Mouse (Mus musculus) kidney, adult 9 months (tissue): ENCODE data around the gene Scd1.

Experiments used
- DNase-seq: peaks from one replicate; pipeline ENCODE4 v3.0.0; 2022

Gene Scd1

GRCm38 (mm10) chr19:44407341-44408222 is at the start of gene Scd1:
TSS of gene Scd1 (minus strand) at chr19:44407879.
- DNase-seq: peak; percentile 66

GRCm38 (mm10) chr19:44455356-44455755 is 47.7 kb upstream of the Scd1 start:
- DNase-seq: peak; percentile 44

- DNase-seq: no peak
Measured at GRCm38 (mm10) chr19:44454862-44455261, 47.2 kb upstream of the Scd1 start.

- DNase-seq: no peak
Measured at GRCm38 (mm10) chr19:44447927-44448326, 40.2 kb upstream of the Scd1 start.

GRCm38 (mm10) chr19:44445755-44446154 is 38.1 kb upstream of the Scd1 start:
- DNase-seq: no peak

- DNase-seq: no peak
Measured at GRCm38 (mm10) chr19:44439302-44439701, 31.6 kb upstream of the Scd1 start.

GRCm38 (mm10) chr19:44437975-44438374 is 30.3 kb upstream of the Scd1 start:
- DNase-seq: no peak

- peak; percentile 27 for DNase-seq
Measured at GRCm38 (mm10) chr19:44432084-44432483, 24.4 kb upstream of the Scd1 start.

- DNase-seq: no peak
Measured at GRCm38 (mm10) chr19:44427721-44428120, 20.0 kb upstream of the Scd1 start.

GRCm38 (mm10) chr19:44422051-44422631 is 14.5 kb upstream of the Scd1 start:
- DNase-seq: peak; percentile 92

GRCm38 (mm10) chr19:44419530-44419929 is 11.9 kb upstream of the Scd1 start:
- peak; percentile 33 for DNase-seq

- DNase-seq: peak; percentile 73
Measured at GRCm38 (mm10) chr19:44418945-44419344, 11.3 kb upstream of the Scd1 start.

GRCm38 (mm10) chr19:44418544-44418943 is 10.9 kb upstream of the Scd1 start:
- no peak for DNase-seq

GRCm38 (mm10) chr19:44418061-44418460 is 10.4 kb upstream of the Scd1 start:
- DNase-seq: peak; percentile 23

- no peak for DNase-seq
Measured at GRCm38 (mm10) chr19:44417448-44417847, 9.8 kb upstream of the Scd1 start.

GRCm38 (mm10) chr19:44416240-44416639 is 8.6 kb upstream of the Scd1 start:
- DNase-seq: peak; percentile 50

GRCm38 (mm10) chr19:44415464-44415863 is 7.8 kb upstream of the Scd1 start:
- DNase-seq: no peak

- no peak for DNase-seq
Measured at GRCm38 (mm10) chr19:44410269-44410992, 2.8 kb upstream of the Scd1 start.

- DNase-seq: no peak
Measured at GRCm38 (mm10) chr19:44408595-44408994, 916 bp upstream of the Scd1 start.

GRCm38 (mm10) chr19:44408223-44408545 is 505 bp upstream of the Scd1 start:
- DNase-seq: peak; percentile 60

GRCm38 (mm10) chr19:44403546-44403945 is 4.1 kb downstream of the Scd1 start:
- DNase-seq: no peak

- DNase-seq: no peak
Measured at GRCm38 (mm10) chr19:44400484-44401197, 7.0 kb downstream of the Scd1 start.

GRCm38 (mm10) chr19:44400076-44400475 is 7.6 kb downstream of the Scd1 start:
- no peak for DNase-seq
